Mouse (Mus musculus): ENCODE data around the gene Bmp2.

Bmp2 gene

DNA sequence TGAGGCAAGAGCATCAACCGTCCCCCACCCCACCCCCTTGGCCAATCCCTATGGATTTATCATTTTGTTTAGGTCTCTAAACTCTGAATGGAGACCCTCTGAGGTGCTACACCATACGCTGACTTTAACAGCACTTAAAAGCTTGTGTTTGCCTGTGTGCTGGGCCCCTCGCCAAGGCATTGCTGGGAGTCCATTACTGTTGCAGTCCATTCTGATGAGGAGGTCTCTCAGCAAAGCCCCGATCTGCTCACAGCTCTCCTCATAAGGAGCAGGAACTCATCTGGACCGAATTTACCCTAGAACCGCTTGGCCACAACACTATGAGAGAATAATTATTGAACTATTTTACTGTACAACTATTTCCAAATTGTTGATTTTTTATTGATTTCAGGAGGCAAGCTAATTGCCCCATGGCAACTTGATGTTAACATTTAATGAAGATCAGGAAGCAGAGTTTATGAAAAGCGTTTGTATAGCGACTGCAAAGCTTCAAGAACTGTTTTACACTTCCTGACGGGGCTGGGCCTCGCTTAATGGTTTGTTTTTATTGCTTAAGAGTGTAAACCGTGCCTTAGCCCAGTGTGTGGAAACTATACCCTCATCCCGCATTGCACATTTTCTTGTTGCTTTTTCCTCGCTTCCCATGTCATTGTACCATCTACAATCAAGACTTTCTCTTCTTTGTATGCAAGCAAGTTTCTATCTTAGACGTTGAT lies 14.2 kb downstream of the Bmp2 start:
- no peak for DNase-seq

DNA sequence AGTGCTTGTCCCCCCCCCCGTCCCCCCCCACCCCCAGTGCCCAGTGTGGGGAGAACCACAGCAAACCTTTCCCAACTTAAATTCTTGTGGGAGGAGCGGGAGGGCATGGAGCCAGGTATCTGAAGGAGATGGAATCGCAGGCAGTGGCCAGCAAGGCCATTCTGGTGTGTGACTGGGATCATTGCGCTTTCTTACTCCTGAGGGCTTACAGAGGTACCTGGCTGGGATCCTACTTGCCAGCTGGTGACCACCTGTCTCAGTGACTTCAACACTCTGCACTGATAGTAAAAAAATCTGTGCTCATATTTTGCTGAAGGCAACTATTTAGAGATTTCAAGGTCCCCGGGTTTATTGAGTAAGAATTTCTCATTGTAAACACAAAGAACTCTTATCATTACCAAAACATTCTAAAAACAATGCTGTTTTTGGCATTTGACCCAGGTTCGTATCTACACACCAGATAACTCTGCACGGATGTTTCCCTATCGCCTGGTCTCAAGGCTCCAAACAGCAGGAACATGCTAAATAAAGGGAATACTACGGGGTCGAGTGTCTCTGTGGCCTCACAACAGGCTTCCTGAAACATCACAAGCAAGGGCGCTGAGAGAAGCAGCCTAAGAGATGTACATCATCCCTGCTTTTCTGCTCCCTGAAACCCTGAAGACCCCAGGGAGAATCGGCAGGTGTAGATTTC lies 39.8 kb downstream of the Bmp2 start:
- DNase-seq, result peak; percentile 11

All from cerebellum, adult 8-10 months (tissue).